In the genomic region with DNA sequence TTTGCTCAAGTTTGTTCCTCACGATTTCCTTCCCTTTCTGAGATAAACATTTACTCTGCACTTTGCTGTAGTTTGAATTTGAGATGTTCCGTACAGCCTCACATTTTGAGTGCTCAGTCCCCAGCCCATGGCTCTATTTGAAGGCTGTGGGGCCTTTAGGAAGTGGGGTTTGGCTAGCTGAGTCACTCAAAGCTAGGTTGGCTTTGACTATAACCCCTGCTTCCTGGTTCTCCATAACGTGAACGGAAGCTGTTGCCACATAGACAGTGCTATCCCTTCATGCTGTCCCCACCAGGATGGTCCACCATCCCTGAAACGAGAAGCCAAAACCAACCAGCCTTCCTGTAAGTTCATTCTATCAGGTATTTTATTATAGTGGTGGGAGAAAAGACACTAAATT, we compare ENCODE assay signal across 17 mouse cellular contexts.
"Had no signal": no experiment of that assay in that cellular context is flagged by ENCODE, and none has a peak within 500 bp of the region (broad histone marks: within the 10 kb centered on the region; RNA-seq: fewer than 3 reads in every experiment).

No protein-coding gene starts in this region.

- H3K4me1 ChIP-seq: stomach, embryonic 15.5 days had no signal

- H3K27ac ChIP-seq: limb, embryonic 12.5 days; limb, embryonic 15.5 days; liver, embryonic 14.5 days; lung, embryonic 15.5 days; stomach, embryonic 15.5 days had no signal

- ATAC-seq: liver, postnatal 0 days had no signal

- H3K4me2 ChIP-seq: limb, embryonic 12.5 days; limb, embryonic 15.5 days; liver, embryonic 11.5 days; lung, embryonic 15.5 days; stomach, embryonic 15.5 days had no signal

- H3K9me3 ChIP-seq: limb, embryonic 15.5 days; lung, embryonic 15.5 days; stomach, embryonic 15.5 days had no signal

- H3K9ac ChIP-seq: limb, embryonic 12.5 days; limb, embryonic 15.5 days; liver, embryonic 14.5 days; liver, postnatal 0 days; lung, embryonic 15.5 days; stomach, embryonic 15.5 days had no signal

- H3K36me3 ChIP-seq: limb, embryonic 12.5 days; limb, embryonic 15.5 days; lung, embryonic 15.5 days; stomach, embryonic 15.5 days had no signal

- H3K4me3 ChIP-seq: limb, embryonic 12.5 days; limb, embryonic 15.5 days; lung, embryonic 15.5 days; stomach, embryonic 15.5 days had no signal

- DNase-seq: kidney, adult 18-20 months; kidney, adult 9 months; kidney, postnatal 14 days; kidney, postnatal 4 days; left cerebral cortex, postnatal 4 days; liver, postnatal 0 days; lung, postnatal 14 days; midbrain, embryonic 14.5 days; right cerebral cortex, postnatal 14 days; right cerebral cortex, postnatal 4 days; thymus, postnatal 25 days had no signal

- H3K27me3 ChIP-seq: limb, embryonic 12.5 days; limb, embryonic 15.5 days; lung, embryonic 15.5 days; stomach, embryonic 15.5 days had no signal
